Mouse (Mus musculus) liver, embryonic 14.5 days (tissue): ENCODE measurements around the gene Pam. TPM values are rescaled to one million over a fixed set of nuclear protein-coding genes. Genes with fewer than 3 reads are reported as not detected.

ENCODE experiments used
- ATAC-seq: fragments of 200-750 bp; cut with Nextera tagmentation; 2 replicates; pipeline ENCODE4 v1.8.0; 2017; ENCODE audit warnings: moderate number of reproducible peaks, mild to moderate bottlenecking, moderate library complexity; ENCODE audit not compliant: insufficient read depth
- DNase-seq, 3 experiments: peaks; one replicate each; pipeline ENCODE4 v3.0.0-alpha.2; 2012 to 2013; ENCODE audit warnings: low read depth in 3 of 3, low spot score in 3 of 3
- H3K27ac ChIP-seq: fragments of 300-500 bp; sonication (generic); 2 replicates; pipeline ENCODE4 v1.5.1; 2014; ENCODE audit warnings: moderate library complexity, mild to moderate bottlenecking, control low read depth, inconsistent platforms
- H3K27me3 ChIP-seq: fragments of 300-500 bp; sonication (generic); 2 replicates; pipeline ENCODE4 v1.6.1; 2014; ENCODE audit warnings: mild to moderate bottlenecking, low read length, moderate library complexity; ENCODE audit not compliant: control insufficient read depth, insufficient read depth
- H3K36me3 ChIP-seq: fragments of 300-500 bp; sonication (generic); replicated peaks from 2 replicates; pipeline ENCODE4 v1.6.1; 2014; ENCODE audit warnings: low read depth; ENCODE audit not compliant: control insufficient read depth, insufficient read depth
- H3K4me1 ChIP-seq, 2 experiments: fragments of 200-500 bp in 1 of 2; fragments of 300-500 bp in 1 of 2; sonication (generic) in 1 of 2; replicated peaks; 2 replicates each; pipeline ENCODE4 v1.6.1; 2012 to 2014; ENCODE audit warnings: antibody characterized with exemption in 1 of 2, inconsistent platforms in 1 of 2, low read length in 1 of 2; ENCODE audit not compliant: control insufficient read depth in 2 of 2, insufficient read depth in 2 of 2
- H3K4me2 ChIP-seq: fragments of 300-500 bp; sonication (generic); 2 replicates; pipeline ENCODE4 v1.6.1; 2014; ENCODE audit warnings: low read depth, mild to moderate bottlenecking, control low read depth, moderate library complexity
- H3K4me3 ChIP-seq, 2 experiments: fragments of 200-500 bp in 1 of 2; fragments of 300-500 bp in 1 of 2; sonication (generic) in 1 of 2; 2 replicates each; pipeline ENCODE4 v1.5.1; 2012 to 2014; ENCODE audit warnings: low read depth in 2 of 2, low read length in 2 of 2, mild to moderate bottlenecking in 2 of 2, control low read depth in 1 of 2, inconsistent platforms in 1 of 2, moderate library complexity in 1 of 2; ENCODE audit not compliant: insufficient read depth in 1 of 2
- H3K9ac ChIP-seq: fragments of 300-500 bp; sonication (generic); replicated peaks from 2 replicates; pipeline ENCODE4 v1.6.1; 2014; ENCODE audit warnings: mild to moderate bottlenecking, control low read depth, moderate library complexity
- H3K9me3 ChIP-seq: fragments of 300-500 bp; sonication (generic); 2 replicates; pipeline ENCODE4 v1.6.1; 2016; ENCODE audit warnings: low read length, mixed read lengths; ENCODE audit not compliant: control insufficient read depth
- CTCF ChIP-seq: IDR thresholded peaks from 2 replicates; pipeline ENCODE4 v1.5.1; 2016; ENCODE audit warnings: antibody characterized with exemption, low read depth, control low read depth
- EP300 ChIP-seq: IDR thresholded peaks from 2 replicates; pipeline ENCODE4 v1.6.1; 2016; ENCODE audit warnings: antibody characterized with exemption, low read depth
- WGBS: fragments of 180-500 bp; shearing (Covaris S2); extraction: QIAGEN DNeasy Blood & Tissue Kit; methylation state at CpG from one replicate; pipeline ENCODE4 v1.1.7; 2014; ENCODE audit not compliant: insufficient replicate concordance; 5-methylcytosine and 5-hydroxymethylcytosine counted together
- polyA plus RNA-seq, 2 experiments: library from polyadenylated mRNA; depleted of rRNA in 1 of 2; stranded (reverse) in 1 of 2; unstranded in 1 of 2; fragments of >200 nt; fragmentation: Nextera tagmentation in 1 of 2; extraction: Ambion mirVana in 1 of 2; gene quantifications; 2 replicates each; pipeline versions ENCODE4 v1.2.1 to v1.2.3; 2012 to 2014

The Pam gene
- polyA plus RNA-seq, 2 experiments: 5.1 to 7.6 TPM

DNA sequence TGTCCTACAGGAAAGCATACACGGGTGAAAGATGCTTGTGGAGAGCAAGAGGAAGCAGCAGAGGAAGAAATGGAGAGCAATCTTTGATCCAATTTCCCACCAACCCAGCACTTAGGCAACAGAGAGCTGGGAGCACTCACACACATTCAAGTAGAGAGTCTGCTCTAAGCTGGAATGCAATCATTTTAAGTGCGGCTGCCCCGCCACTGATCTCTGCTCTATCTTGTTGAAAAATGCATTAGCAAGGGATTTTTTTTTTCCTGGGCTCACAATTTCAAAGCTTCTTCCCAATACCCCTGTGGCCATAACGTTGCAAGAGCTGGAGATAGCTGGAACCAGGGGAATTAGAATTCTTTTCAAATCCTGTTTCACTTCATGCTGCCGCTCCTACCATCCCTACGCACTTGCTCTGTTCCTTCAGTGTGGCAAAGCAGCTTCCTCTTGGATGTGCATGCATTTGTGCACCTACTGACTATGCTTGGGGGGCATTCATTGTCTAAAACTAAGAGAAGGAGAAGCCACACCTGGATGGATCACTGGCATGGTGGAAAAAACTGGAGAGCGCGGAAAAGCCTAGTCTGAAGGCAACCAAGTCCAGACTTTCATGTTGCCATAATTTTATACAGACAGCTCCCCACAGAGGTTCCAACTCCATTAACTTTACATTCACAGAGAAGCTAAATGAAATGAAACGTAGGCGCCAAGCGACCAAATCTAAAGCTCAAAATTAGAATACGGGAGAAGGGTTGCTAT, 179.1 kb downstream of the Pam start:
- no peaks in the 10 kb centered on the region for H3K36me3 ChIP-seq
- TF ChIP-seq CTCF (no peak), EP300 (no peak)
- DNase-seq (no peak), ATAC-seq (no peak)
- 72% methylated on average over 12 of the region's 12 CpGs for WGBS
- H3K4me3 ChIP-seq: no peak overlapping the region
- no peaks in the 10 kb centered on the region for H3K27me3 ChIP-seq
- H3K4me1 ChIP-seq: no peaks in the 10 kb centered on the region
- no peak overlapping the region for H3K4me2 ChIP-seq
- H3K9me3 ChIP-seq: no peaks in the 10 kb centered on the region
- no peak overlapping the region for H3K9ac ChIP-seq
- no peak overlapping the region for H3K27ac ChIP-seq

DNA sequence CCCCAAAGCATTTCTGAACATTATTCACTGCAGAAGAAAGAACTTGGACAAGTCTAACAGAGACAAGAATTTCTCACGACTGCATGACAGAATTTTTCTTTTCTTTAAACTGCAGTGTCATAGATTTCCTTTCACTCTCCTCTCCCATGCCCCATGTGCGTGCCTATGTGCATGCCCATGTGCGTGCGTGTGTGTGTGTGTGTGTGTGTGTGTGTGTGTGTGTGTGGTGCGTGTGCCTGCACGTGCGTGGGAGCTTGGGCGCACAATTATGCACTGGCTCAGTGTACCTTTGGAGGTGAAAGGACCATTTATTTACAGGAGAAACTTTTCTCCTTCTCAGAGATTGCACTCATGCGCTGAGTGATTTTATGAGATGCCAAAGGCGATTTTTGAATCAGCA, 179.7 kb downstream of the Pam start:
- H3K9ac ChIP-seq: no peak overlapping the region
- TF ChIP-seq EP300 (no peak), CTCF (no peak)
- ATAC-seq (no peak), DNase-seq (no peak)
- H3K4me1 ChIP-seq: no peaks in the 10 kb centered on the region
- 70% methylated on average over 10 of the region's 10 CpGs for WGBS
- no peaks in the 10 kb centered on the region for H3K9me3 ChIP-seq
- no peak overlapping the region for H3K4me3 ChIP-seq
- H3K4me2 ChIP-seq: no peak overlapping the region
- no peak overlapping the region for H3K27ac ChIP-seq
- no peaks in the 10 kb centered on the region for H3K36me3 ChIP-seq
- no peaks in the 10 kb centered on the region for H3K27me3 ChIP-seq

DNA sequence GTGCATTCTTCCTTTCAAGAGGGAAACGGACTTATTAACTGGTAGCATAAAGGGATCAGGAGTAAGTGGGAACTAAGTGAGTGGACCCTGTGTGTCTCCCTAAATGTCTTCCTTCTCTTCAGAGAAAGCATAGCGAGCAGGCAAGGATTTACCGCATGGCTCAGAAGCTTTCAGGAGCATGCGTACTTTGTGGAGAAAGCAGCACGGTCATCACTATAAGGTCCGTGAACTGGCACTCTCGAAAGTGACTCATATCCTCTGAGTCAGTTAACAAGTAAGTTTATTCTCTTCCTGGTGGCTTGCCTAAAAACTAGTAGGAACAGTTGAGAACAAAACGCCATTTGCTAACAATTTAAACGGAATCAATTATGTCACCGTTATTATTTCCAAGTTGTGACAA, 184.6 kb downstream of the Pam start:
- Histone ChIP-seq H3K9me3 (no peaks in the 10 kb centered on the region), H3K27ac (no peak overlapping the region), H3K4me3 (no peak overlapping the region), H3K36me3 (no peaks in the 10 kb centered on the region), H3K27me3 (no peaks in the 10 kb centered on the region), H3K4me2 (no peak overlapping the region), H3K4me1 (no peaks in the 10 kb centered on the region), H3K9ac (no peak overlapping the region)
- DNase-seq (no peak), ATAC-seq (no peak)
- TF ChIP-seq EP300 (no peak), CTCF (no peak)
- WGBS: 67% methylated on average over 10 of the region's 10 CpGs

DNA sequence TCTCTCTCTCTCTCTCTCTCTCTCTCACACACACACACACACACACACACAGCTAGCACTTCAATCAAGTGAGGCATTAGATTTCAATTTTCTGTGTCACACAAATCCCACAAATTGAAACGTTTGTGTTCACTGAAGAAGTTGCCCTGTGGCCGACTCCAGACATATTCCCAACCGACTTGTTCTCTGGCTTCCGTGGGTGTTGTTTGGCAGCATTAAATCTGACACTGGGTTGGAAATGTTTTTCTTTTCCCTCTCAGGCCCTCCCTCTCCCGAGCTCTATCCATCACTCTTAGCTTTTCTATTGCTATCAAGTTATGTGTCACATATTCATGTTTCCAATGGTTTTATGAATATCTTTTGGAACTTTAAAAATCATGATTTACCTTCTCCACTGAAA, 185.9 kb downstream of the Pam start:
- Histone ChIP-seq H3K27ac (no peak overlapping the region), H3K36me3 (no peaks in the 10 kb centered on the region), H3K4me2 (no peak overlapping the region), H3K9me3 (no peaks in the 10 kb centered on the region), H3K27me3 (no peaks in the 10 kb centered on the region), H3K4me3 (no peak overlapping the region), H3K4me1 (no peaks in the 10 kb centered on the region), H3K9ac (no peak overlapping the region)
- ATAC-seq (no peak), DNase-seq (no peak)
- TF ChIP-seq EP300 (no peak), CTCF (no peak)
- WGBS: 59% methylated on average over 5 of the region's 5 CpGs

DNA sequence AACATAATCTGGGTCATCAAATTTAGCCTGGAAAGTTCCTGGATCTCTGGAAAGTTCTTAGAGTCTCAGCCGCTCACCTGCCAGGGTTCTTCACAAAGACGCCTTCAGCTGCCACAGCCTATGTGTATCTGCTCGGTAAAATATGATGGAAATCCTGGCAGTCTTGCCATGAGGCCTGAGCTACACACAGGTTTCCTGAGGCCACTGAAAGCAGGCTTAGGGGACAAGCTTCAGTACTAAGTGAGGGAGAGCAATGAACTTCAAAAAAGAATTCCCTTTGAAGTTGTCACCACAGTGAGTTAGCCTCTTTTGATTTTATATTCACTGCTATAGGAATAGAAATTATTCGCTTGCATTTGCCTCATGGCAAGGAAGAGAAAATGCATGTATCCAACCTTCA, 186.7 kb downstream of the Pam start:
- Histone ChIP-seq H3K36me3 (no peaks in the 10 kb centered on the region), H3K4me2 (no peak overlapping the region), H3K4me3 (no peak overlapping the region), H3K9ac (no peak overlapping the region), H3K9me3 (no peaks in the 10 kb centered on the region), H3K4me1 (no peaks in the 10 kb centered on the region), H3K27ac (no peak overlapping the region), H3K27me3 (no peaks in the 10 kb centered on the region)
- 73% methylated on average over 4 of the region's 4 CpGs for WGBS
- TF ChIP-seq CTCF (no peak), EP300 (no peak)
- ATAC-seq (no peak), DNase-seq (no peak)
